Comparison of ENCODE assay signal across 25 mouse cellular contexts in the genomic region with DNA sequence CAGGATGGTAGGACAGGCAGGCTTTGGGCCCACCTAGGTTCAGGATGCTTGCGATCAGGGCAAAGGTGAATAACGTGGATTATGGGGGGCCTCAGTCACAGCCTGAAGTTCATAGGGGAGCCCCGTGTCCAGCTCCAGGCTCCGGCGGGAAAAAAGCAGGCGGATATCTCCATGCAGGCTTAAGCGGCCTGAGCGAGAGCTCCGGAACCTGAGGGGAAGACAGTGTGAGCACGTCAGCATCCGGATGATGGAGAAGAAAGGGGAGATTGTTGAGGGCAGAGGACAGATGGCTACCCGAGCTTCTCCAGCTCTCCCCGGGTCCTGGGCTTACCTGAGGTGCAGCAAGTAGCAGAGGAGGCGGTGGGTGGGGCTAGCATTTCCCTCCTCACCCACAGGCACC.
"Had no signal": no experiment of that assay in that cellular context is flagged by ENCODE, and none has a peak within 500 bp of the region (broad histone marks: within the 10 kb centered on the region; RNA-seq: fewer than 3 reads in every experiment).

No protein-coding gene starts in this region.

- H3K4me3 ChIP-seq: gastrocnemius, adult 2 months; heart, adult 2 months; heart, embryonic 13.5 days; heart, embryonic 15.5 days; intestine, embryonic 15.5 days; limb, embryonic 13.5 days; limb, embryonic 15.5 days; liver, embryonic 12.5 days had no signal

- H3K9me3 ChIP-seq: heart, embryonic 13.5 days; heart, embryonic 15.5 days; intestine, embryonic 15.5 days; limb, embryonic 13.5 days; limb, embryonic 15.5 days; liver, embryonic 12.5 days had no signal

- H3K27me3 ChIP-seq: heart, embryonic 13.5 days; heart, embryonic 15.5 days; intestine, embryonic 15.5 days; limb, embryonic 13.5 days; limb, embryonic 15.5 days; liver, embryonic 12.5 days had no signal

- ATAC-seq: hindbrain, embryonic 16.5 days; inflammation-experienced regulatory T-cells, adult 6 months; intestine, embryonic 15.5 days; intestine, postnatal 0 days; liver, embryonic 12.5 days had no signal

- H3K4me2 ChIP-seq: heart, embryonic 11.5 days; heart, embryonic 13.5 days; heart, embryonic 15.5 days; hindbrain, embryonic 14.5 days; intestine, embryonic 15.5 days; limb, embryonic 13.5 days; limb, embryonic 15.5 days; liver, embryonic 12.5 days had no signal

- H3K9ac ChIP-seq: heart, embryonic 13.5 days; heart, embryonic 15.5 days; hindbrain, embryonic 14.5 days; intestine, embryonic 15.5 days; limb, embryonic 13.5 days; limb, embryonic 15.5 days; liver, embryonic 12.5 days had no signal

- DNase-seq: gastrocnemius, adult 2 months; gastrocnemius, postnatal 10 days; gastrocnemius, postnatal 25 days; heart, adult 2 months; heart, postnatal 14 days; heart, postnatal 4 days; kidney, adult 18-20 months; kidney, adult 8-10 months; kidney, postnatal 10 days; kidney, postnatal 25 days; kidney, postnatal 4 days; layer of hippocampus, adult 9-11 months; layer of hippocampus, postnatal 36 days; left cerebral cortex, postnatal 4 days had no signal

- H3K27ac ChIP-seq: gastrocnemius, adult 2 months; heart, adult 2 months; heart, embryonic 13.5 days; heart, embryonic 15.5 days; hindbrain, embryonic 14.5 days; intestine, embryonic 15.5 days; limb, embryonic 13.5 days; limb, embryonic 15.5 days; liver, embryonic 12.5 days had no signal
